Mouse (Mus musculus): Measurements from ENCODE around the gene Atg7.

DNA sequence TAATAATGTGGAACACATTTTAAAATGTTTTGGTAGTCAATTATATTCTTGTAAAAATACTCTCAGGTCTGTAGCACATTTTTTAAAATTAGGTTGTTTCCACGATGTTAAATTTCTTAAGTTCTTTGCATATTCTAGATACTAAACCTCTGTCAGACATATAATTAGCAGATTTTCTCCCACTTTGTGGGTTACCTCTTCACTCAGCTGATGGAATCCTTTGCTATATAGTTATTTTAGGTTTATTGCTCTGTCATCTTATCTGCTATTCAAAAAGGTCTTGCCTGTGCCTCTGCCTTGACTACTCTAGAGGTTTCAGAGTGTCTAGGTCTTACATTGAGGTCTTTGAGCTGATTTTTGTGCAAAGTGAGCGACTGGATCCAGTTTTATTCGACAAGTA lies 106.0 kb downstream of the Atg7 start:
- TF ChIP-seq CTCF (IDR thresholded peaks at IDR 0.05; ENCODE audit: control insufficient read depth, insufficient read depth, insufficient read length) (no peak), MYOG (IDR thresholded peaks at IDR 0.05; ENCODE audit: control insufficient read depth, extremely low read depth, insufficient read length) (no peak), MAX (IDR thresholded peaks at IDR 0.05) (no peak), USF1 (IDR thresholded peaks at IDR 0.05; ENCODE audit: low read depth) (no peak), CEBPB (IDR thresholded peaks at IDR 0.05; ENCODE audit: low read depth) (no peak)

Measured in C2C12 (cell line).